Mouse (Mus musculus): ENCODE data around the gene Gm10320.

Gm10320 gene

DNA sequence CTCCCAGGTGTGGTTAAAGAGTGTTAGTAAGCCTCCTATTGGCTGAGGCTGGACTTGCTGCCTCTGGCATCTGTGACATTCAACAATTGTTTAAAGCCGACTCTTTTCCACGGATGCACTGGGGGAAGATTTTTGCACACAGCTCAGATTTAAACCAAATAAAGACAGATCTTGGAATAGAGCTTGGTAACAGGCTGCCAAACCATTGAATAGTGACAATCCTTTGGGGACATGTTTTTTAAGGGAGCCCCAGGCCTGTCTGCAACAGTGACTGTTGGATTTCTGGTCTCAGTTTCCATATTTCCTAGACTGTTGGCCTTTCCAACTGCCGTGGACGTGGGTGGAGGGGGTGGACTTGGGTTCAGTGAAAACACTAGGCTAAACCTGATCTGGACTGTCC lies 21.9 kb downstream of the Gm10320 start:
- DNase-seq (ENCODE audit: low read depth, low spot score) = no peak

DNA sequence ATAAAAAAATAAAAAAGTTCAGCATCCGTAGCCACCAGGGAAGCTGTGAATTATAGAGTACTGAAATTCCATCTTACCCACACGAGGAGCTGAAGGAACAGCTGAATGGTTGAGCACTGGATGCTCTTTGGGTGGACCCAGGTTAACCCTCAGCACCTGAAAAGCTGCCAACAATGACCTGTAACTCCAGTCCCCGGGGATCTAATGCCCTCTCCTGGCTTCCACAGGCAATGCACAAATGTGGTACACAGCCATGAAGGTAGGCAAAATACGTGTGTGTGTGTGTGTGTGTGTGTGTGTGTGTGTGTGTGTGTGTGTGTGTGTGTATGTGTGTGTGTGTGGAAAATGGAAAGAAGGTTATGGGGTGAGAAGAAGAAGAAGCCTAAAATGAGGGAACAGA lies 30.3 kb downstream of the Gm10320 start:
- no peak for DNase-seq (ENCODE audit: low read depth, low spot score)

DNA sequence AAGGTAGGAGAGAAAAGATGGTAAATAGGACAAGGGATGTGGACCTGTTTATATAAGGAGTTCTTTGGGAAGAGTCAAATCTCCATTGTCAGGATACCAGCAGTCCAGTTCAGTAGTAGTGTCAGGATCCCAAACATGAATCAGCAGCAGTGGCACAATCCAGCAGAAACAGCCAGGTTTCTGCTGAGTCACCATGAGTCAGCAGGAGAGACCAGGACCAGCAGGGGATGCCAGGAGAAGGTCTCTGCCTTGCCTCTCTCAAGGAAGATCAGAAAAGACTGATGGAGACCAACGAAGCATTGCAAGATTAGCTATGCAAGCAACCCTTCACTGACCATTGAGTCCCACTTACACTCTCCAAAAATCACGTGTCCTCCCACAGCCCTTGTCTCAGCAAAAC lies 35.4 kb downstream of the Gm10320 start:
- no peak for DNase-seq (ENCODE audit: low read depth, low spot score)

DNA sequence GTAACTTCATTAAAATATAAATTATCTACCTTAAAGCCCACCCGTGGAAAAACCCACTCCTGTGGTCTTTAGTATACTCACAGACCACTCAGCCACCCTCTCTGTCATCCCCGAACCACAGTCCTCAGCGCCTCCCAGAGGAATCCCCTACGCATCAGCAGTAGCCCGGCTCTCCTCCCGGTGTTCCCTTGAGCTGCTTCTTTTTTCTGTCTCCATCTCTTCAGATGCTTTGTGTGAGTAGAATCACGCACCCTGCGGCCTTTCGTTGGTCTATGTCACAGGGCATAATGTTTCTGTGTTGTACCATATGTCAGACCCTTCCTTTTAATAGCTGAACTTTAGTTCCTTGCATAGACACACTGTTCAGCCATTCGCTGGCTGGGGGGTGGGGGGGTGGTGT lies 36.2 kb downstream of the Gm10320 start:
- DNase-seq (ENCODE audit: low read depth, low spot score) = no peak

DNA sequence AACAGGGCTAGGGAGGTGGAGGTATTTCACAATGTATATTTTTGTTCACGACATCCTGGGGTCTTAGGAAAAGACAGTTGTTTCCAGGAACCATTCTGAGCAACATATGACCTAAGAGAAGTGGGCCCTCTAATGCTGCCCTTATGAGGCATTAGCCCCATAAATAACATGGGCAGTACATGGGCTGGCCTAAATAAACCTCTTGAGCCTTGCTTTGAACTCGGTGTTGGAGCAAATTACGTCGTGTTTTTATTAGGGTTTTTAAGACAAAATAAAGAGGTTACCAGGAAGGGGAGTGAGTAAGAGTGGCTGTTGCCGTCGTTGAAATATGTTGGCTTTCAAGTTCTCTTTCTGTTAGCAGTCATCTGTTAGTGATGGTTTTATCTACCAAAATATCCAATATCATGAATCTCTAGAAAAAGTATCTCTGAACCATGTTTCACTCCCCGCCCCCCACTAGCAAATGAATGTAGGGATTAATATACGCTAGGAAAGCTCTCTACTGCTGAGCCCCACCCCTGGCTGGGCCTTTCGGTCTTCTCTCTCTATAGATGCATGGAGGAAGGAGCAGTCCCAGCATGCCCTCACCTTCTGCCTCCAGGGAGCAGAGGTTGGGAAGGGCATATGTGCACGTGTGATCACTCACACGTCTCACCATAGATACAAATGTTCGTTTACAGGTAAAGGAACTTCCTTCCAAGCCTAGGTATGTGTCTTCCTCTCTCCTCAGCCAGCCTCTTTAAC lies 37.4 kb downstream of the Gm10320 start:
- no peak for DNase-seq (ENCODE audit: low read depth, low spot score)

DNA sequence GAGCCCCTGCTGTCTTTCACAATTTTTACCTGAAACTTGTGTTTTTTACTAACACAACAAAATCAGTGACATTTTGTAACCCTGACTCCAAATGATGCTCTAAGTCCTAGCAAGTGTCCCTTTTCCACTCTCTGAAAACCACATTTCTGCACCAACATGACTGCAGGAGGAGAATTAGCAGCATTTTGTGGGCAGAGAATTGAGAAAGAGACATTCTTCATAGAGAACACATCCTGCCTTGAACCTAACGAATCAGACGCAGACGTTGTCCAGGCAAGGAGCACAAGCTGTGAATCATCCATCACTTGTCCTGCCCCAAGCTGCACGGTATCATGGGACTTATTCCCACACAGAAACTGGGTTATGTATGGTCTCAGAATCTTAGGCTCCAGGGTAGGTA lies 38.7 kb downstream of the Gm10320 start:
- no peak for DNase-seq (ENCODE audit: low read depth, low spot score)

DNA sequence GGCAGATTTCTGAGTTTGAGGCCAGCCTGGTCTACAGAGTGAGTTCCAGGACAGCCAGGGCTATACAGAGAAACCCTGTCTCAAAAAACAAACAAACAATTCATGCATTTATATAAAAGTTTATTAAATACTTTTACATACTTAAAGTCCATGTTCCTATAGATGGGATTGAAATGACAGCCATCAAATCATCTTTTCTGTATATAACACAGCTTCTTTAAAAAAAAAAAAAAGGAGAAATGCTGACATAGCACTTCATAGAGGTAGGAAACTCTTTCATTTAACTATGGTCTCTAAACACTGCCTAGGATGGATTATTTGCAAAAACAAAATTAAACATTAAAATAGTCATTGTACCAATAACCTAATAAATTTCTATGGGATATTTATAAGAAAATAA lies 43.1 kb downstream of the Gm10320 start:
- no peak for DNase-seq (ENCODE audit: low read depth, low spot score)

DNA sequence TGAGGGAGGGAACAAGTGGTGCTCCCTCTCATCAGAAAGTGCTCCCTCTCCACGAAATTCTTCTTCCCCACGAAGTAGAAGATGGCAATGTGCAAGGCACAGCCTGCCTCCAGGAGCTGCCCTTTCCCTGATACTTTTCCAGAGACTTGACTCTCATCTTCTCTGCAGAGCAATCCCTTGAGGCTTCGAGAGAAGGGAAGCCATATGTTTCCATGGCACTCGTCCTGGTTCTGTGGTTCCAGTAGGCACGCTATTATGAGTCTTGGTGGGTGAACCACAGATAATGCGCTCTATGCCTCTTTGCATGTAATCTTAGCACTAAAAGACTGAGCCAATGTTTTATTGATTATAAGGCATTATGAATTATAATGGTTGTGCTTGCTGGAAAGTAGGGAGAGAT lies 44.1 kb downstream of the Gm10320 start:
- DNase-seq (ENCODE audit: low read depth, low spot score) = no peak

DNA sequence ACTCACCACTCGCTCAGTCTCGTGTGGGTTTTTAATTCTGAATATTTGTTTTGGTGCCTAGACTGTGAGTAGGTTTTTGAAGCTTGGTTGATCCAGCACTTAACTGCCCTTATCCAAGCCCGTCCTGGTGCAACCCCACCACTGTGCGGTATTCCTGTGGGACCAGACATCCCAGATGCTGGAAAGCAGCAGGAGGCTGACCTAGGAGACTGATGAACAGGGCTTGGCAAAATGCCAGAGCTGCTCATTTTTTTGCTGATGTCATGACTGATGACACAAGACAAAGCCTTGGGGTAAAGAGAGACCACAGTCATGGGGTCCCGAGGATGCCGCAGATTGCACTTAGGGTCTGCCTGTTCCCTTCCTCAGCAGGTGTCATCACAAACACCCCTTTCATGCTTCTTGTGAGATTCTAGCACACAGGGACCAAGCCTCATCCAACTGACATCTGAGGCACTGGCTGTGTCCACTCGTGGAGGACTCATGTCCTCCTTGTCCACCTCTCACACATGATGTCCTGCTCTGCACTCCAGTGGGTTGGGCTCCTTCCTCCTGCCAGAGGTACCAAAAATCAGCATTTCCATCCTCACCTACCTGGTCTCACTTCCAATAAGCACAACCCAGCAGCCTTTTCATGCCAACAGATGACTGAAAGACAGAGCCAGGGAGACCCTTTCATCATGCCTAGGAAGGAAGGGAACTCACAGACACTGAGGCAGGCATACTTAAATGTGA lies 46.2 kb downstream of the Gm10320 start:
- no peak for DNase-seq (ENCODE audit: low read depth, low spot score)

DNA sequence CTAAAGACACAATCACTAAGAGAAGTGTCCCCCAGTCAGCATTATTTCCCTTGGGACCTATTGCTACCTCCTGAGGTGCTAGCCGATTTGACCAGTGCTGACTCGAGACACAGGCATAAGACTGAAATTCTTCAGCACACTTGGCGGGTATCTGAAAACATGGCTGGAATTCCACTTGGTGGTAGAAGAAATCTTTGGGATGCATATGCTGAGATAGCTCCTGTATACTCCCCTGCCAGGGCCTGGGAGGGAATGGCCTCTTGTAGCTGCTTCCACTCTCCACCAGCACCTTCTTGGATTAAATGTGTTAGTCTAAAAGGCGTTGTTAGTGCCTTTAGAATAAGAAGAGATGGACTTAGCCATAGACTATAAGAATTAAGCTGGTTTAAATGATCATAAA lies 50.8 kb downstream of the Gm10320 start:
- no peak for DNase-seq (ENCODE audit: low read depth, low spot score)

DNA sequence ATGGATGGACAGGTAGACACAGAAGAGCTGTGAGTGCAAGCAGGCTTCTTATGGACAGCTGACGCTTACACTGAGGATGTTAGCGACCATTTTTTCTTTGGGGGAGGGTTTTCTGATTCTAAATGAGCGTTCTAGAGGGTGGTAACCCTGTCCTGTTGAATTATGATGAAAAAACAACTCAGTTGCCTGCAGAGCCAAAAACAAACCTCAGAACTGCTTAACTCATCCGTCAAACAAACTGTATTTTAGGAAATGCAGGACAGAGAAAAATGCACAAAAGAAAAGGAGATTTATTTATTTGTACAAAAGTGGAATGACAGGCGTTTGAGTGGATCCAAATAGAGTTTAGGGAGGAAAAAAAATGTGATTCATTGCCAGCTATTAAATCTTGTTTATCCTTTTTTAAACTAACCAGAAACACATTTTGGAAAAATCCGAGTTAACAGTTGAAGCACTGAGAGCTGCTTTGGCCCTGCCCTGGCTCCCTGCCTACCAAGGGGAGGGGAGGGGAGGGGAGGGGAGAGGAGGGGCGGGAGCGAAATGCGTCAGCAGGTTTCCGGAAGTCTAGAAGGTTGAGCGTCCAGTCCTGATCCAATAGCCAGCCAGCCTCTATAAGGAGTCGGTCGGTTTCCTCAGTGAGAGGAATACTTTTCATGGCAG lies 51.4 kb downstream of the Gm10320 start:
- no peak for DNase-seq (ENCODE audit: low read depth, low spot score)
